Mouse (Mus musculus) bone marrow, adult 2 months (tissue): ENCODE measurements around the gene Gm1993. TPM values are rescaled to one million over a fixed set of nuclear protein-coding genes. Genes with fewer than 3 reads are reported as not detected.
"Not testable (repeated sequence)": the region's sequence is repeated elsewhere in the genome, so short reads cannot be mapped to it uniquely, and the experiment has no call there.

ENCODE experiments used
- H3K27ac ChIP-seq: fragments of 200-500 bp; 2 replicates; pipeline ENCODE4 v1.5.1; 2012; ENCODE audit warnings: low read depth, mild to moderate bottlenecking, control low read depth, inconsistent platforms, low read length; ENCODE audit not compliant: control insufficient read depth, poor library complexity, insufficient read depth
- H3K4me1 ChIP-seq: fragments of 200-500 bp; 2 replicates; pipeline ENCODE4 v1.6.1; 2011; ENCODE audit warnings: low read length; ENCODE audit not compliant: control insufficient read depth, insufficient read depth
- H3K4me3 ChIP-seq: fragments of 200-500 bp; replicated peaks from 2 replicates; pipeline ENCODE3; 2011; ENCODE audit warnings: mild to moderate bottlenecking, low read depth, low read length, control low read depth; ENCODE audit not compliant: control insufficient read depth
- WGBS: fragments of 180-500 bp; shearing (Covaris S2); methylation state at CpG from one replicate; pipeline ENCODE4 v1.1.7; 2018; 5-methylcytosine and 5-hydroxymethylcytosine counted together
- polyA plus RNA-seq: library from polyadenylated mRNA; stranded (reverse); fragments of >200 nt; gene quantifications from 2 replicates; pipeline ENCODE4 v1.2.4, GENCODE M21; 2011; ENCODE audit warnings: low replicate concordance; ENCODE audit not compliant: missing spikeins, insufficient read depth, insufficient read length

Gm1993 gene
- polyA plus RNA-seq: not detected in 2 replicates

DNA sequence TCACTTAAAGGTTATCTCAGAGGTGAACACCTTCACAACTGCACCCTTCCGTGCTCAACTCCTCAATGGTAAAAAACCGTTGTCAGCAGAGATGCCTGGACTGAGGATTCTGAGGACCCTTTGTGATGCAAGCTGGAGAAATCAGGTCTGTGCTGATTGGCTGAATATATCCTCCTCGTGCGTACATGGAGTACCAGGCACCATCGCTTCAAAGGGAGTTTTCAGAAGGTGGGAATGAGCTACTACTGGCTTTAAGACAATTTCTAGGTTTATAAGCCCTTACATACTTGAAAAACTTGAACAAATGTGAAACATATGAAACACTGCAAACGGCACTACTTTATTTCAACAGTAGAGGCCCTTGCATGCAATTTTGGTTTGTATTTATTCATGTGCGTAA is at the start of gene Gm1993:
Gm1993 (minus strand) TSS at position 101 of the 400 bp plus-strand sequence.
- 74% methylated on average over 7 of the region's 7 CpGs for WGBS

More for the DNA sequence above, at the start of gene Gm1993:
- not testable (repeated sequence) for H3K4me3 ChIP-seq, H3K4me1 ChIP-seq, H3K27ac ChIP-seq
